Mouse (Mus musculus): ENCODE data around the gene Slc12a3.
A peak's percentile ranks its signal among the peaks of the same experiment; 100 is the strongest.
"Not testable (repeated sequence)": the region's sequence is repeated elsewhere in the genome, so short reads cannot be mapped to it uniquely, and the experiment has no call there.

The Slc12a3 gene

GRCm38 (mm10) chr8:94376176-94376575, 47.2 kb downstream of the Slc12a3 start:
- no peak for DNase-seq (ENCODE audit: low spot score)

- DNase-seq (ENCODE audit: low spot score): no peak
Observed at GRCm38 (mm10) chr8:94376580-94376979, 47.6 kb downstream of the Slc12a3 start.

DNA sequence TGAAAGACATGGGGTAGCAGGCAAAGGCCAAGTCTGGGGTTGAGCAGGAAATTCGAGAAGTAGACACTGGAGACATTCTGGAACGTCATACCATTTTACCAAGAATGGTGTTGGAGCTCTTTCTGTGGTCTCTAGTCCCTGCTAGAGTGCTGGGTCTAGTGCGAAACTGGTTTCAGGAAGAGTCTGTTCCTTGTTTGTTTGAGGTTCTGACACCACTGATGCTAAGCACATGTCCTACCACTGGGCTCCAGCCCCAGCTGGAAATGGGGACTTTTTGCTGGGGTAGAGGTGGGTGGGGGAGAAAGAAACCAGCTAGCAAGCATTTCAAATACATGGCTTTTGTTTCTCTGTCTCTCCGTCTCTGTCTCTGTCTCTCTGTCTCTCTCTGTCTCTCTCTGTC, 48.0 kb downstream of the Slc12a3 start:
- DNase-seq (ENCODE audit: low spot score): no peak

DNA sequence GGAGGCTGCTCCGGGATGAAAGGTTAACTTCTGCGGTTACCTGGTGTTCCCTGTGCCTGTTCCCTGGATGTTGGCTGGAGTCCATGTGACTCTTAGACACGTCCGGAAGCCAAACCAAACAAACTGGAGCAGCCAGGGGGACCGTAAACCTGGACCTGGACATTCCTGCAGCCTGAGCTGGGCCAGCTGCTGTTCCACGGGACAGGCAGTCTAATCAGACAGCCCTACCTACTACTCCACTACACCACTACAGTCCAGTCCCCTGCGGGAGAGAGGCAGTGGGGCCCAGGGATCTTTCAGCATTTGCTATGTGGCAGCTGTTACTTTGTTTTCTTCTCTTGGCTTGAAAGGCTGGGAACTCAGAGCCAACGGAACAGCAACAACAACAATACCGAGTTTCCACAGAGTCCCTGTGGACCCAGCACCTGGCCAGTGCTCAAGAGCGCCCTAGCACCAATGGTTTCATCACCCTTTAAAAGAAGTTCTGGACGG, 48.8 kb downstream of the Slc12a3 start:
- peak; percentile 27 for DNase-seq (ENCODE audit: low spot score)

DNA sequence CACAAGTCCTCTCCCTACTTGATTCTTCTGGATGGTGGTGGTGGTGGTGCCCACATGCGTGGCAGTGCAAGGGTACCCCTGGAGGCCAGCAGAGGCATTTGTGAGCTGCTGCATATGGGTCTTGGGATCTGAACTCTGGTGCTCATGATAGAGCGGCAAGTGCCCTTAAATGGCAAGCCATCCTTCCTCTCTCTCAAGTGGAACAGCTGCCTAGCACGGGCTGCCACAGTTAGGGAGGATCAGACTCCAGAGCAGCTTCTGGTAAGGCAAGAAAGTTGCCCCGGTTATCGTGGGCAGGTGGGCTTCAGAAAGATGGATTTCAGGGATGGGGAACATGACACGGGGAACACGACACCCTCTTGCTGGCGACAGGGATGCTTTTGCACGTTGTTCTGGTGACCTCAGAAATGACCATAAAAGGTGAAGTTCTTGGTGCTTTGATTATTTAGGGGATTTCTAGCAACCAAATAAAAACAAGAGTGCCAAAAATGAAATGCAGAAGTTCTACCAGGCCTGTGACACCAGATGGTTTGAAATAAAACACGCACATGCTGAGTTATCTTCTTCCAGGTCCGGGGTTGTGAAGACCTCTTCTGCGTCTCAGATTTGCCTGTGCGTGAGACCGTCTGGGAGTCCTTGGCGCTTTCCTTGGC, 49.9 kb downstream of the Slc12a3 start:
- no peak for DNase-seq (ENCODE audit: low spot score)

DNA sequence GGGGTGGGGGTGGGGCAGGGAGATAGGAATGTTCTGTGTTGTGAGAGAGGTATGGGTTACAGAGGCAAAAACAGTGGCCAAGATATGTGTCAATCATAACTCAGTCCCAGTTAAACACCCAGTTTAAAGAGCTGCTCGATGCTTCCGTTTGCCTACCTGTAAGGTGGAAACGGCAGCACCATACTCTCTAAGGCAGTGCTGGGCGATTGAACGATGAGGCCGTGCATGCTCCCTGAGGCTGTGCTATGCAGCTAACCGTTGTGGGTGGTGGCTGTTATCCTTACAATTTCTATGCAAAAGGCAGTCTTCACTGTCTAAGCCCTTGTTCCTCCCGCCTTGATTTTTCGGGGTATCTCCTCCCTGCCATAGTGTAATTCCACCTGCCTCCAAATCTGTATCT, 50.7 kb downstream of the Slc12a3 start:
- no peak for DNase-seq (ENCODE audit: low spot score)

DNA sequence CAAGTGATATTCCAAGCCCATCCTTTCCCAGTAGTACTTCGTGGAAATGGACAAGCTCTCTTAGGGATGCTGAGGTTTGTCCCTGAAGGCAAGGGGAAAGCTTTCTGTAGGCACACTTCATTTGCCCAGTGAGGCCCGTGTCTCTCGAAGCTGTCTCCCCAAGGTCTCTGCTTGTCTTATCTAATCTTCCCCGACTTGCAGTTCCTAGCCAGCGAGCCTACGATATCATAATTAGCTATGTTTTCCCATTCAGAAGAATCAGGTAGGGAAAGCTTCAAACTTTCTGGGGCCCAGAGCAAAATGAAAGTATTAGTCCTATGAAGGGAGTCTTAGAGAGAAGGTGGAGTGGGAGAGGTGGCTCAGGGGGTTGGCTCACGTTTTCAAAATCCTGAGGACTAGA, 55.2 kb downstream of the Slc12a3 start:
- no peak for DNase-seq (ENCODE audit: low spot score)

GRCm38 (mm10) chr8:94385506-94386213, 56.7 kb downstream of the Slc12a3 start:
- DNase-seq (ENCODE audit: low spot score): no peak

DNA sequence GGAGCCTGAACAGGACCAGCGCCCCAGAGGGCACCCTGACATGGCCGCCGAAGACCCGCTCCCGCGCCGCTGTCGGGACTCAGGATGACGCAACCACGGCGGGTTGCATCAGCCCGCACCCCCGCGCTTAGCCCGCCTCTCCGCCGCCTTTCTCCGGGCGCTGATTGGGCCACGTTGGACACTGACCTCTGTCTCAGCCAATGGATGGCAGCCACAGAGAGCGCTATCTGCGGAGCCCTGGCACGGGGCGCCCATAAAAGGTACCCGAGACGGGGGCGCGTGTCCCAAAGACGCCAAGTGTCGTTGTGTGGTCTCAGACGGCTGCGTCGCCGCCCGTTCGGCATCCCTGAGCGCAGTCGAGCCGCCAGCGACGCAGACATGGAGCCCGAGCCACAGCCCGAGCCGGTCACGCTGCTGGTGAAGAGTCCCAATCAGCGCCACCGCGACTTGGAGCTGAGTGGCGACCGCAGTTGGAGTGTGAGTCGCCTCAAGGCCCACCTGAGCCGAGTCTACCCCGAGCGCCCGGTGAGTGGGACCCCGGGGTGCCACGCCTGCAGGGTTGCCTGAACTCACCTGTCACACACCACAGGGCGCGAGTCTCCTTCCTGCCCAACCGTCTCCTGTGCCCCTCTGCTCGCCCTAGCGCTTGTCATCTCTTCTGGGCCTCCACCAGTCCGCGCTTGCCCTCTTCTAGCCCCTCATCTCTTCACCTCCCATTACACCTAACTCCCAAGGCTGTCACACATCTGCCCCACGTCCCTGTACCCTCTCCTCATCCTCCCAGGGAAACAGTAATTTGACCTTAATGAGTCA, 57.4 kb downstream of the Slc12a3 start, which contains the start of gene Herpud1:
TSS of gene Herpud1 (plus strand) at position 225 of the 813 bp plus-strand sequence.
- DNase-seq (ENCODE audit: low spot score): peak; percentile 98

DNA sequence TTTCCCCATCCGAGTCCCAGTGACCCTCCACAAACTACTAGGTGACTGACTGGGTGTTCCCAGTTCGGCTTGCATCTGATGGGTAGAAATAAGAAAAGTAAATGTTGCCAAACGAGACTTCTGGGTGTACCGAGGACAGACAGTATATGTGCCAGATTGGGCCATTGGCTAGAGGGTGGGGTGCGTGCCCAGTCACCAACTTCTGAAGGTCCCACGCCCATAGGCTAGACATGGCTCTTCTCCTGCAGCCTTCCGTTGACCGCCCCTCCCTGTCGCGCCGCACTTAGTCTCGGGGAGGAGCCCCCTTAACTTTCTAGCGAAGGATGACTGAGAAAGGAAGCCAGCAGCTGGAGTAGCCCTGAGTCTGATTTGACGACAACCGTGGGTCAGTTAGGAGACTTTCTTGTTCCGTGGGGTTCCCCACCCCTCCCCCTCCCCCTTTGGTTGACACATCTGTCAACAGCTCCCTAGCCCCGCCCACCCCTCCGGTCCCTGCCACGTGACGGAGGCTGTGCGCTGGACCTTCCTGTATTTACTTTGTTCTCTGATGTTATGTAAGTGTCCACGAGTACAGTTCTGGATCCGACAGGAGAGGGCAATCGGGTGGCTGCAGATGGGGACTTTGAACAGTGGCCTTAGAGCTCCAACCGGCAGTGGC, 58.2 kb downstream of the Slc12a3 start:
- DNase-seq (ENCODE audit: low spot score): peak; percentile 79

GRCm38 (mm10) chr8:94387785-94388184, 58.8 kb downstream of the Slc12a3 start:
- no peak for DNase-seq (ENCODE audit: low spot score)

- no peak for DNase-seq (ENCODE audit: low spot score)
Observed at GRCm38 (mm10) chr8:94389531-94389930, 60.5 kb downstream of the Slc12a3 start.

DNA sequence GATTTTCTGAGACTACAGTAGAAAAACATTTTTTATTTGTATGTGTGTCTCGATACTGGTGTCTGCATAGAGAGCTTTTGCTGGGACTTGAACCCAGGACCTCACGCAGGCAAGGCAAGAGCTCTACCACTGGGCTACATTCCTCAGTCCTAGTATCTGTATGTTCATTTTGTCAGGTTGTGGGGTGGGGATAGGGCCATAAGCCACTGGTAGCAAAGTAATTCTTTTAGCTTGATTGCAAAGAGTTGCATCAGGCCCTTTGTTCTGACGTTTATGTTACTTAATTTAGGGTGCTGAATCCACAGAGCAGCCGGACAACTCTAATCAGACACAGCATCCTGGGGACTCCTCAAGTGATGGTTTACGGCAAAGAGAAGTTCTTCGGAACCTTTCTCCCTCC, 61.4 kb downstream of the Slc12a3 start:
- no peak for DNase-seq (ENCODE audit: low spot score)

DNA sequence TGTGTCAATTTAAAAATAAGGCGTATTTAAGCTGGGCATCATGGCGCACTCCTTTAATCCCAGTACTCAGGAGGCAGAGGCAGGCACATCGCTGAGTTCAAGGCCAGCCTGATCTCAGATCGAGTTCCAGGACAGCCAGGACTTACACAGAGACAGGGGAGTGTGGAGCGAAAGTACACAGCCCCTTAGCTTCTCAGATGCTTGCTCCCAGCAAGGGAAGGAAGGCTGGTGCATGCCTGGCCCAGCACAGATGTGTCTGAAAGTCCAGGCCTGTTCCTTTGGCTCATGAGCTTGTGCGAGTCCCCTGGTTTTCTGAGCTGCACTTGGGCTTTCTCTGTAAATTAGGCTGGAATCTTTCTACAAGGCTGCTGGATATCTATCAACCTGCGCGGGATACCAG, 61.9 kb downstream of the Slc12a3 start:
- DNase-seq (ENCODE audit: low spot score): no peak

DNA sequence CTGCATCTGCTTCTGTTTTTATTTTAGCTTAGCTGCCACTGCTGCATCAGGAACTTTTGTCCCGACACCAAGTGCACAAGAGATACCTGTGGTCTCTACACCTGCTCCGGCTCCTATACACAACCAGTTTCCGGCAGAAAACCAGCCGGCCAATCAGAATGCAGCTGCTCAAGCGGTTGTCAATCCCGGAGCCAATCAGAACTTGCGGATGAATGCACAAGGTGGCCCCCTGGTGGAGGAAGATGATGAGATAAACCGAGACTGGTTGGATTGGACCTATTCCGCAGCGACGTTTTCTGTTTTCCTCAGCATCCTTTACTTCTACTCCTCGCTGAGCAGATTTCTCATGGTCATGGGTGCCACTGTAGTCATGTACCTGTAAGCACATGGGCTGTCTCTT, 63.1 kb downstream of the Slc12a3 start:
- peak; percentile 26 for DNase-seq (ENCODE audit: low spot score)

DNA sequence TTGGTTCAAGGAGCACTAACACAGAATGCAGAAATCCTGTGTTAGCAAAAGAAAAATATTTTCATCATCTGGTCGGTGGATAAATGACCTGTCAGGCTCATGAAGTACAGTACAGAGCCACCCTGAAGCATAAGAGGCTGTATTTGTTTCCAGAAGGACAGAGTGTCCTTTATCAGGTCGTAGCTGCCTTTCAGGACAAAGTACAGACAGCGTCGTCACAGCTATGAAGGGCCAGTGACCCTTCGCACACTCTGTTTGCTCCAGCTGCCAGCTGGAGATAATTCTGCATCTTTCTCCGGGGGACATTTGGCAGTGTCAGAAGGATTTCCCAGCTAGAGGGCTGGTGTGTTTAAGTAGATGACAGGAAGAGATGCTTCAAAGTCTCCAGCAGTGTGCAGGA, 63.6 kb downstream of the Slc12a3 start:
- no peak for DNase-seq (ENCODE audit: low spot score)

GRCm38 (mm10) chr8:94395851-94396540, 67.0 kb downstream of the Slc12a3 start:
- DNase-seq (ENCODE audit: low spot score): no peak

DNA sequence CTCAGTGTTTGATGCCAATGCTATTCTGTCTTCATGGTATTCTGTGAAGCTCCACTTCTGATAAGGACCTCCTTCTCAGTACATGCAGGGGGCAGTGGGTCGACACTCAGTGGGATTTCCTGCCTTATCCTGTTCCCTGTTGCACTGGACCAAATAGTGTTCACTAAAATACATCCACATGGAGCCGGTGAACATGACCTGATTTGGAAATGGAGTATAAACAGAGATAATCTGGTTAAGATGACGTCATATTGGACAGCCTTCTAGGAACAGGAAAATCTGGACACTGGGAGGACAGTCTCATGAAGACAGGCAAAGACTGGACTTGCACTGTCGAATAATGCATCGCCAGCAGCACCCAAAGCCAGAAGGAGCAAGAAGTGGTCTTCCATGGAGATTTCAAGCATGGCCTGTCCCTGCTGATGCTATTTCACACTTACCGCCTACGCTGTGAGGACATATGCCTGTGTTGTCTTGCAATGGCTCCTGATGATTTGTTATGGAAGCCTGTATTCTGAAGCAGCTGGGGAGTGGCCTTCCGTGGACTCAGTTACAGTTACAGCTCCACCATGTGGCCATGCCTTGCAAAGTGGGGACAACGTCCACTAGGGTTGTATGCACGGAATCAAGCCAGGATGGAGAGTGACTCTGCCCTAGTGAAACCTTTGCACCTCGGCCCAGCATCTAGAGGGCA, 68.1 kb downstream of the Slc12a3 start:
- peak; percentile 53 for DNase-seq (ENCODE audit: low spot score)

DNA sequence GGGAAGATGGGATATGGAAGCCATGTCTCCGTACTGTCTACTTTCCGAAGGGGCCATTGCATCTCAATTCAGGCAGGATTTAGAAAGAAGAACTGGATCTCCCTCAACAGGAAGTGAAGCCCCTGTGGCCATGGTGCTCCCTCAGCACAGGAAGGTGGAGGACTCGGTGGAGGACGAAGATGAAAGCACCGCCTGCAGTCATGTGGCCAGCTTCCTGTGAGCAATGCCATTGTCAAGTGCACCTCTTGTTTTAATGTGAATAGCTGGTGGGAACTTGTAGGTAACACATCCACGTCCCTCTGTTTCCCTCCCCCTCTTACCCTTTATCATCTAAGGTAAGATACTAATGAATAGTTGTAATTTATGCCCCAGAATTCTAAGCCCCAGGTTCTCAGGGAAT, 69.6 kb downstream of the Slc12a3 start:
- DNase-seq (ENCODE audit: low spot score): no peak

GRCm38 (mm10) chr8:94399361-94399953, 70.5 kb downstream of the Slc12a3 start:
- DNase-seq (ENCODE audit: low spot score): no peak

GRCm38 (mm10) chr8:94399957-94400356, 71.0 kb downstream of the Slc12a3 start:
- DNase-seq (ENCODE audit: low spot score): not testable (repeated sequence)

Data from ovary, postnatal 36 days (tissue).